Mouse (Mus musculus) induced T-regulatory cell, adult 2 months (primary cell): Measurements from ENCODE around the gene Celf1.
"Not testable (repeated sequence)": the region's sequence is repeated elsewhere in the genome, so short reads cannot be mapped to it uniquely, and the experiment has no call there.

Source experiments
- DNase-seq: peaks from one replicate; pipeline ENCODE4 v3.0.0-alpha.2; 2012; ENCODE audit warnings: low read depth

Gene Celf1

GRCm38 (mm10) chr2:91023956-91024355, 83.8 kb downstream of the Celf1 start:
- no peak for DNase-seq

- DNase-seq = no peak
These were observed 84.9 kb downstream of the Celf1 start for GRCm38 (mm10) chr2:91025081-91025516.

GRCm38 (mm10) chr2:91026491-91026890, 86.3 kb downstream of the Celf1 start:
- DNase-seq = no peak

GRCm38 (mm10) chr2:91027391-91028214, 87.4 kb downstream of the Celf1 start:
- DNase-seq = no peak

GRCm38 (mm10) chr2:91031216-91031615, 91.0 kb downstream of the Celf1 start:
- no peak for DNase-seq

GRCm38 (mm10) chr2:91033000-91033399, 92.8 kb downstream of the Celf1 start:
- DNase-seq = peak; percentile 74

GRCm38 (mm10) chr2:91035385-91035784, 95.2 kb downstream of the Celf1 start, which contains the start of gene Rapsn:
Gene Rapsn, plus strand, starts transcription at chr2:91035620.
- no peak for DNase-seq

- no peak for DNase-seq
These were observed 101.6 kb downstream of the Celf1 start for GRCm38 (mm10) chr2:91041786-91042185.

GRCm38 (mm10) chr2:91042651-91043398, 102.6 kb downstream of the Celf1 start:
- peak; percentile 90 for DNase-seq

- no peak for DNase-seq
These were observed 104.5 kb downstream of the Celf1 start for GRCm38 (mm10) chr2:91044727-91045126.

GRCm38 (mm10) chr2:91045805-91046204, 105.6 kb downstream of the Celf1 start:
- DNase-seq = not testable (repeated sequence)

- no peak for DNase-seq
These were observed 107.2 kb downstream of the Celf1 start for GRCm38 (mm10) chr2:91047359-91047758.

GRCm38 (mm10) chr2:91051917-91052316, 111.7 kb downstream of the Celf1 start:
- DNase-seq = peak; percentile 40

- DNase-seq = peak; percentile 75
These were observed 112.6 kb downstream of the Celf1 start for GRCm38 (mm10) chr2:91052752-91053151.

GRCm38 (mm10) chr2:91053181-91053933, 113.2 kb downstream of the Celf1 start:
- peak; percentile 57 for DNase-seq

GRCm38 (mm10) chr2:91053934-91054382, 113.8 kb downstream of the Celf1 start, which contains the start of gene Psmc3:
Gene Psmc3, plus strand, starts transcription at chr2:91054009.
- DNase-seq = peak; percentile 95

GRCm38 (mm10) chr2:91058435-91058834, 118.3 kb downstream of the Celf1 start:
- DNase-seq = no peak

- no peak for DNase-seq
These were observed 119.2 kb downstream of the Celf1 start for GRCm38 (mm10) chr2:91059376-91059775.

GRCm38 (mm10) chr2:91060544-91061355, 120.6 kb downstream of the Celf1 start:
- DNase-seq = peak; percentile 50

- no peak for DNase-seq
These were observed 121.8 kb downstream of the Celf1 start for GRCm38 (mm10) chr2:91061849-91062481.
